Mouse (Mus musculus) embryonic facial prominence, embryonic 14.5 days (tissue): ENCODE results near the gene Tmem263. TPM values are rescaled to one million over a fixed set of nuclear protein-coding genes. Genes with fewer than 3 reads are reported as not detected.

Experiments
- ATAC-seq: fragments of 200-750 bp; cut with Nextera tagmentation; 2 replicates; pipeline ENCODE4 v1.8.0; 2017; ENCODE audit warnings: low read depth, moderate number of reproducible peaks, moderate TSS enrichment
- DNase-seq: peaks from one replicate; pipeline ENCODE4 v3.0.0-alpha.2; 2015; ENCODE audit warnings: low spot score
- H3K27ac ChIP-seq: fragments of 300-500 bp; sonication (generic); replicated peaks from 2 replicates; pipeline ENCODE4 v1.5.1; 2014; ENCODE audit warnings: low read depth, mild to moderate bottlenecking, low read length, moderate library complexity
- H3K27me3 ChIP-seq: fragments of 300-500 bp; sonication (generic); replicated peaks from 2 replicates; pipeline ENCODE4 v1.6.1; 2014; ENCODE audit warnings: low read length; ENCODE audit not compliant: control insufficient read depth, insufficient read depth
- H3K36me3 ChIP-seq: fragments of 300-500 bp; sonication (generic); 2 replicates; pipeline ENCODE4 v1.6.1; 2014; ENCODE audit warnings: low read length, mixed read lengths; ENCODE audit not compliant: control insufficient read depth, insufficient read depth
- H3K4me1 ChIP-seq: fragments of 300-500 bp; sonication (generic); 2 replicates; pipeline ENCODE4 v1.6.1; 2014; ENCODE audit warnings: antibody characterized with exemption, low read length; ENCODE audit not compliant: control insufficient read depth, insufficient read depth
- H3K4me2 ChIP-seq: fragments of 300-500 bp; sonication (generic); 2 replicates; pipeline ENCODE4 v1.6.1; 2014; ENCODE audit warnings: low read depth, mild to moderate bottlenecking, low read length, moderate library complexity, mixed read lengths
- H3K4me3 ChIP-seq: fragments of 300-500 bp; sonication (generic); 2 replicates; pipeline ENCODE4 v1.5.1; 2014; ENCODE audit warnings: low read depth, mild to moderate bottlenecking, low read length
- H3K9ac ChIP-seq: fragments of 300-500 bp; sonication (generic); 2 replicates; pipeline ENCODE4 v1.6.1; 2014; ENCODE audit warnings: low read depth, mild to moderate bottlenecking, low read length, moderate library complexity, mixed read lengths
- H3K9me3 ChIP-seq: fragments of 300-500 bp; sonication (generic); 2 replicates; pipeline ENCODE4 v1.6.1; 2016; ENCODE audit warnings: low read length; ENCODE audit not compliant: control insufficient read depth
- WGBS: fragments of 180-500 bp; shearing (Covaris S2); extraction: QIAGEN DNeasy Blood & Tissue Kit; methylation state at CpG from one replicate; pipeline ENCODE4 v1.1.7; 2014; 5-methylcytosine and 5-hydroxymethylcytosine counted together
- polyA plus RNA-seq: library from polyadenylated mRNA; unstranded; fragments of >200 nt; fragmentation: Nextera tagmentation; extraction: Ambion mirVana; gene quantifications from 2 replicates; pipeline ENCODE4 v1.2.1, GENCODE M21; 2014

The Tmem263 gene
- polyA plus RNA-seq, 1 experiment from 2014 or later = 80.6 TPM

DNA sequence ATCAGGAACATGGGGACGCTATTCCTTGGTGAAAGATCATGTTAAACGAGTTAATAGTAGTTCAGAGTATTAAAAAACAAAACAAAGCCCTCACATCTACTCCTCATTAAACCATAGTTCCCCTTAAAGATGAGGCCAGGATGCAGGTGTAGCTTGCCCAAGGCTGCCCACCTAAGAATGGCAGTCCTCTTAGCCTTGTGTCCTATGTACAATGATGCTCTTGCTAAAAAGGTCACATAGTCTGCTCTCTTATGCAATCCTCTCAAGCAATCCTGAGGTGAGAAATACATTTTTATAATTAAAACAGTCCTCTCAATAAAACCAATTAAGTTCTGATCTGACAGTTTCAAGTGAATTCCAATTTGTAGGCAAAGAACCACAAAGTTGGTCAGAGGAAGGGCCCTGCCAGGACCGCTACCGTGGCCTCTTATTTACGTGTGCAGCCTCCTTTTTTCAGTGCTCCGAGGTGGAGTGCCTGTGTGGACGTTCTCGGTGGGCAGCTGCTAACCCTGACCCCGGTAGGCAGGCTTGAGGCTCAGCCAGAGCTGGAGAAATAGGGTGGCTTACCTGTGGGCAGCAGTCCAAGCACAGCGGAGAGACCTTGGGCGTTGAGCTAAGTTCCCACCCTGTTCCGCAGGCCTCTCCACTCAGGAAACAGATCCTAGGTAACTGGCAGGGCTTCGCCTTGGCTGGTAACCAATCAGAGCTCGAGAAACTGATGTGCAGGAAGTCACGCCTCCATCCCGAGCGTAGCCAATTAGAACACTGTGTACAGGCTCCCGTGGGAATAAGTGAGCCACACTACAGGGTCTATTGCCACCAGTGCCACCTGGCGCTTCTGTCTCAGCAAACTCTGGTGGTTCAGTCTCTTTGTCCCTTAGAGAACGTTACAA, 25.2 kb downstream of the Tmem263 start, which contains the start of gene Mterf2:
Mterf2 (minus strand) TSS at position 633 of the 893 bp plus-strand sequence.
- DNase-seq (peak; percentile 100), ATAC-seq (peak; percentile 100)
- WGBS = 7% methylated on average over 20 of the region's 20 CpGs
- Histone ChIP-seq H3K36me3 (peaks cover 22% of the 10 kb centered on the region; the same call in 1 of the 2 replicates), H3K4me2 (peak within 1 kb of the TSS; percentile 54), H3K4me1 (peaks cover 5% of the 10 kb centered on the region; the same call in 1 of the 2 replicates), H3K9ac (peak within 1 kb of the TSS; percentile 56), H3K4me3 (peak within 1 kb of the TSS; percentile 49), H3K27me3 (no peaks in the 10 kb centered on the region), H3K27ac (no peak within 1 kb of the TSS; the same call in 1 of the 2 replicates), H3K9me3 (no peaks in the 10 kb centered on the region)

DNA sequence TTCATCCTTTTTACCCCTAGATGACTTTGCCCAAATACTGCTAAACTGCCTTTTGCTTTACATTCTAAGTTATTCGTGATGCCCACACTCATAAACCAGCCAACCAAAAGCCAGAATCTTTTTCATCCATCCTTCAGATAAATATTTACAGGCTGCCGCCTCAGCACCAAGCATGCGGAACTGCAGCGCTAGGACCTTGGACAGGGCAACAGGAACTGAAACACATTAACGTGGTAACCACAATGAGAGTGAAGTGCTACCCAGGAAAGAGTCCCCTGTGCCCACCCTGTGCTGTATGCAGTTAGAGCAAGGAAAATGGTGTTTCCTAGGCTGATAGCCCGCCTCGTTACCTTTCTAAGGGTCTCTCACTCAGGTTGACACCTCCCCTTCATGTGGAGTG, 26.0 kb downstream of the Tmem263 start:
- Histone ChIP-seq H3K4me3 (peak overlapping the region; percentile 49), H3K27me3 (no peaks in the 10 kb centered on the region), H3K9me3 (no peaks in the 10 kb centered on the region), H3K27ac (no peak overlapping the region; the same call in 1 of the 2 replicates), H3K36me3 (peaks cover 24% of the 10 kb centered on the region), H3K4me2 (peak overlapping the region; percentile 54), H3K9ac (peak overlapping the region; percentile 26; the same call in 1 of the 2 replicates), H3K4me1 (peaks cover 5% of the 10 kb centered on the region; the same call in 1 of the 2 replicates)
- ATAC-seq = peak; percentile 30; the same call in 1 of the 2 replicates
- 22% methylated on average over 7 of the region's 7 CpGs for WGBS
- DNase-seq = peak; percentile 43

GRCm38 (mm10) chr10:85136573-85136972, 34.1 kb downstream of the Tmem263 start:
- 84% methylated on average over 6 of the region's 6 CpGs for WGBS
- no peak for ATAC-seq
- Histone ChIP-seq H3K4me1 (no peaks in the 10 kb centered on the region), H3K4me3 (no peak overlapping the region), H3K4me2 (no peak overlapping the region), H3K27ac (no peak overlapping the region), H3K9ac (no peak overlapping the region), H3K36me3 (peaks cover 22% of the 10 kb centered on the region), H3K9me3 (no peaks in the 10 kb centered on the region), H3K27me3 (no peaks in the 10 kb centered on the region)
- DNase-seq = no peak

GRCm38 (mm10) chr10:85141465-85141864, 39.0 kb downstream of the Tmem263 start:
- ATAC-seq = no peak
- WGBS = 80% methylated on average over 9 of the region's 9 CpGs

GRCm38 (mm10) chr10:85146282-85146681, 43.9 kb downstream of the Tmem263 start:
- Histone ChIP-seq H3K4me1 (no peaks in the 10 kb centered on the region), H3K4me3 (no peak overlapping the region), H3K4me2 (no peak overlapping the region), H3K27ac (no peak overlapping the region), H3K9me3 (no peaks in the 10 kb centered on the region), H3K36me3 (peaks cover 56% of the 10 kb centered on the region), H3K27me3 (no peaks in the 10 kb centered on the region), H3K9ac (no peak overlapping the region)
- no peak for ATAC-seq
- WGBS = 86% methylated on average over 14 of the region's 14 CpGs
- no peak for DNase-seq

More at GRCm38 (mm10) chr10:85141465-85141864, 39.0 kb downstream of the Tmem263 start:
- no peak for DNase-seq
- no peak overlapping the region for H3K4me3 ChIP-seq
- H3K9me3 ChIP-seq = no peaks in the 10 kb centered on the region
- H3K4me2 ChIP-seq = no peak overlapping the region
- peaks cover 35% of the 10 kb centered on the region for H3K36me3 ChIP-seq
- H3K4me1 ChIP-seq = no peaks in the 10 kb centered on the region
- H3K9ac ChIP-seq = no peak overlapping the region
- H3K27ac ChIP-seq = no peak overlapping the region
- no peaks in the 10 kb centered on the region for H3K27me3 ChIP-seq

DNA sequence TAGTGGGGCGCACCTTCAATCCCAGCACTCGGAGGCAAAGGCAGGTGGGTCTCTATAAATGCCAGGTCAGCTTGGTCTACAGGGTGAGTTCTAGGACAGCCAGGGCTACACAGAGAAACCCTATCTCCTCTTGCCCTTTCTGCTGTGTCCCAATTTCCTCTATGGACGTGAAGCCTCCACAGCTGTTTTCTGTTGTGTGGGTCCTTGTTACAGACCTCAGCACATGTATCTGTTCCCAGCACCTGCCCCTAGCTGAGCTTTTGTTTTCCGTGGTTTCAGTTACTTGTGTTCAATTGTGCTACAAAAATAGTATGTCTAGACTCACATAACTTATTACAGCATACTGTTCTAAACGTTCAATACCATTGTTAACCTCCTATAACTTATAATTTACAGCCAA, 46.8 kb downstream of the Tmem263 start:
- Histone ChIP-seq H3K36me3 (peaks cover 39% of the 10 kb centered on the region), H3K4me1 (no peaks in the 10 kb centered on the region), H3K27me3 (no peaks in the 10 kb centered on the region), H3K27ac (no peak overlapping the region), H3K4me2 (no peak overlapping the region), H3K9ac (no peak overlapping the region), H3K4me3 (no peak overlapping the region), H3K9me3 (no peaks in the 10 kb centered on the region)
- 81% methylated on average over 5 of the region's 5 CpGs for WGBS
- DNase-seq (no peak), ATAC-seq (no peak)

DNA sequence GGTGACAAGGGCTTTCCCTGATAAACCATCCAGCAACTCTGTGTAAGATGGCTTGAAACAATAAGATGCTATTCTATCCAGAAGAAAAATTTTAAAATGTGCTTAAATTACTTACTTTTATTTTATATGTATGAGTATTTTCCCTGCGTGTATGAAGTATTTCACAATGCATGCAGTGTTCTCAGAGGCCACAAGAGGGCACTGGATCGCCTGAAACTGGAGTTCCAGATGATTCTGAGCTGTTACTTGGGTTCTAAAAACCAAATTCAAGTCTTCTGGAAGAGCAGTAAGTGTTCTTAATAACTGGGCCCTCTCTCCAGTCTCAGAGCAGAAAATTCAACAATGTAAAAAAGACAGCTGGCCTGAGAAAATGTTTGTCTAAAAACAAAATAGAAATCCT, 51.8 kb downstream of the Tmem263 start:
- no peaks in the 10 kb centered on the region for H3K9me3 ChIP-seq
- DNase-seq (peak; percentile 52), ATAC-seq (no peak)
- H3K9ac ChIP-seq = no peak overlapping the region
- 8% methylated on average over 2 of the region's 2 CpGs for WGBS
- no peak overlapping the region for H3K27ac ChIP-seq
- no peak overlapping the region for H3K4me3 ChIP-seq
- H3K27me3 ChIP-seq = no peaks in the 10 kb centered on the region
- no peak overlapping the region for H3K4me2 ChIP-seq
- H3K36me3 ChIP-seq = peaks cover 16% of the 10 kb centered on the region
- H3K4me1 ChIP-seq = no peaks in the 10 kb centered on the region

DNA sequence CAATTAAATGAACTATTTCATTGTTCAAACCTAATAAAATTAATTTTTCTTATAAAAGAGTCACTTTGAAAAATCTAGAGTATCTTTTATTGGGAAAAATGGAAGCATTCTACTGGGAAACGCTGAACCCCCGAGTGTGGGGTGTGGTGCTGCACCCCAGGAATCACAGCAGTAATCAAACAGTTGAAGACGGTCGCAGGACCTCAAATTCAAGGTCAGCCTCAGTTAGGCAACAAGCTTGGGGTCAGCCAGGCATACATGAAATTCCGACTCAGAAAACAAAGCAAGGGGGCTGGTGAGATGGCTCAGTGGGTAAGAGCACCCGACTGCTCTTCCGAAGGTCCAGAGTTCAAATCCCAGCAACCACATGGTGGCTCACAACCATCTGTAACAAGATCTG, 55.0 kb downstream of the Tmem263 start:
- Histone ChIP-seq H3K4me2 (no peak overlapping the region), H3K27me3 (no peaks in the 10 kb centered on the region), H3K4me3 (no peak overlapping the region), H3K9ac (no peak overlapping the region), H3K9me3 (no peaks in the 10 kb centered on the region), H3K27ac (no peak overlapping the region), H3K4me1 (no peaks in the 10 kb centered on the region; the same call in 1 of the 2 replicates), H3K36me3 (0 out of 2 replicates have a peak, but pooled peaks cover 4% of the 10 kb centered on the region)
- ATAC-seq (no peak), DNase-seq (no peak)
- WGBS = 92% methylated on average over 7 of the region's 7 CpGs
